Mouse (Mus musculus): ENCODE measurements at regions not wholly inside any gene's neighbourhood (a gene's known extent, or its start where the extent isn't known, plus 50 kb on each side); places are given as distances from the start of the nearest gene placed in this dataset.

DNA sequence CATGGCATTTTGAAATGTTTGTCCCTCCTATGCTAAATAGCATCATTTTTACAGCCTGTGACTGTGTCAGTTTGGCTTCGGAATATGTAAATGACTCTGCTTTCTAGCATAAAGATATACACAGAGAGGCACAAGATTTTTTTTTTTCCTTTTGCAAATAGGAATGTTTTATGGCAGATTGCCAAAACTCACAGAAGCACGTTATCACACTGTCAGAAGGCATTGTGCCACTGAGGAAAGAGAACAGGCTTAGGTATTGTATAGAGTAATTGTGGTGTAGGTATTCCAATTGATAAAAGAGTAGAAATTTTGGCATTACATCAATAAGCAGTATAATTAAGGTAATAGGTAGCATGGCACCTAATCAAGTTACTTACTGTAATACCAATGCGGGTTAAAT, 988.5 kb upstream of the Tenm2 start:
- 58% methylated on average over 3 of the region's 3 CpGs for WGBS
- ATAC-seq (ENCODE audit: low FRiP score): peak; percentile 55; the same call in 1 of the 2 replicates
- Histone ChIP-seq H3K4me3 (replicated peaks) (no peak overlapping the region), H3K9ac (no peak overlapping the region), H3K27ac (no peak overlapping the region), H3K4me1 (no peaks in the 10 kb centered on the region), H3K27me3 (no peaks in the 10 kb centered on the region), H3K9me3 (no peaks in the 10 kb centered on the region), H3K36me3 (replicated peaks) (no peaks in the 10 kb centered on the region), H3K4me2 (no peak overlapping the region)

DNA sequence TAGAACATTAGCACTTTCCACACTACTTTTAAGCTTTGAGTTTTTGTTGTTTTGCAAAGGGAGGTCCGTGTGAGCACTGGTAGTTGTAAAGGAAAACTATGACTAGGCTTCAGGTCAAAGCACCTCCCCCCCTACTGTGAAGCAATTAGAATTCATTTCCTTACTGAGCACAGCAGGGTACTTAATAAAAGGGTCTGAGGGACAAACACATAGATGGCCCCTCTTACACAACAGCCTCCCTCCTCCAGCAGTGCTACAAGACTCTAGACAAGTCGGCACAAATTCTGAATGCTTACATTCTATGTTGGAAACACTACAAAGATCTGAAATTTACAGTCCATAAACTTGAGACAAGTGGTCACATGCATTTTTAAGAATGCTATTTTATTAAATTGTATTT, 967.6 kb upstream of the Tenm2 start:
- Histone ChIP-seq H3K36me3 (replicated peaks) (no peaks in the 10 kb centered on the region), H3K9me3 (no peaks in the 10 kb centered on the region), H3K27me3 (no peaks in the 10 kb centered on the region), H3K9ac (no peak overlapping the region), H3K27ac (no peak overlapping the region), H3K4me2 (no peak overlapping the region), H3K4me3 (replicated peaks) (no peak overlapping the region), H3K4me1 (peaks cover 3% of the 10 kb centered on the region)
- no peak; the same call in 1 of the 2 replicates for ATAC-seq (ENCODE audit: low FRiP score)
- 2% methylated on average over 2 of the region's 2 CpGs for WGBS

GRCm38 (mm10) chr11:38201136-38201741, 965.5 kb upstream of the Tenm2 start:
- H3K9me3 ChIP-seq: no peaks in the 10 kb centered on the region
- H3K4me1 ChIP-seq: peaks cover 3% of the 10 kb centered on the region
- 85% methylated on average over 3 of the region's 3 CpGs for WGBS
- no peaks in the 10 kb centered on the region for H3K27me3 ChIP-seq
- ATAC-seq (ENCODE audit: low FRiP score): no peak
- no peak overlapping the region for H3K9ac ChIP-seq
- H3K27ac ChIP-seq: no peak overlapping the region
- no peaks in the 10 kb centered on the region for H3K36me3 ChIP-seq (replicated peaks)
- no peak overlapping the region for H3K4me3 ChIP-seq (replicated peaks)
- H3K4me2 ChIP-seq: no peak overlapping the region

- Histone ChIP-seq H3K9me3 (no peaks in the 10 kb centered on the region), H3K27ac (no peak overlapping the region), H3K36me3 (replicated peaks) (no peaks in the 10 kb centered on the region), H3K4me2 (no peak overlapping the region), H3K27me3 (no peaks in the 10 kb centered on the region), H3K4me3 (replicated peaks) (no peak overlapping the region), H3K9ac (no peak overlapping the region), H3K4me1 (peaks cover 3% of the 10 kb centered on the region; the same call in 1 of the 2 replicates)
- peak; percentile 58; the same call in 1 of the 2 replicates for ATAC-seq (ENCODE audit: low FRiP score)
- WGBS: 42% methylated on average over 5 of the region's 5 CpGs
Observed at GRCm38 (mm10) chr11:38193719-38194118, 958.0 kb upstream of the Tenm2 start.

- H3K9me3 ChIP-seq: no peaks in the 10 kb centered on the region
- no peak overlapping the region for H3K9ac ChIP-seq
- no peaks in the 10 kb centered on the region for H3K27me3 ChIP-seq
- H3K4me2 ChIP-seq: no peak overlapping the region
- no peak overlapping the region for H3K27ac ChIP-seq
- H3K4me1 ChIP-seq: peaks cover 3% of the 10 kb centered on the region; the same call in 1 of the 2 replicates
- 72% methylated on average over 2 of the region's 2 CpGs for WGBS
- no peaks in the 10 kb centered on the region for H3K36me3 ChIP-seq (replicated peaks)
- H3K4me3 ChIP-seq (replicated peaks): no peak overlapping the region
- ATAC-seq (ENCODE audit: low FRiP score): no peak; the same call in 1 of the 2 replicates
Observed at GRCm38 (mm10) chr11:38191895-38192547, 956.3 kb upstream of the Tenm2 start.

GRCm38 (mm10) chr11:38191437-38191836, 955.7 kb upstream of the Tenm2 start:
- no peak overlapping the region for H3K4me3 ChIP-seq (replicated peaks)
- H3K9ac ChIP-seq: no peak overlapping the region
- no peaks in the 10 kb centered on the region for H3K9me3 ChIP-seq
- H3K4me2 ChIP-seq: no peak overlapping the region
- H3K36me3 ChIP-seq (replicated peaks): no peaks in the 10 kb centered on the region
- H3K27ac ChIP-seq: no peak overlapping the region
- peaks cover 3% of the 10 kb centered on the region; the same call in 1 of the 2 replicates for H3K4me1 ChIP-seq
- H3K27me3 ChIP-seq: no peaks in the 10 kb centered on the region
- no peak for ATAC-seq (ENCODE audit: low FRiP score)
- WGBS: 64% methylated on average over 3 of the region's 3 CpGs

DNA sequence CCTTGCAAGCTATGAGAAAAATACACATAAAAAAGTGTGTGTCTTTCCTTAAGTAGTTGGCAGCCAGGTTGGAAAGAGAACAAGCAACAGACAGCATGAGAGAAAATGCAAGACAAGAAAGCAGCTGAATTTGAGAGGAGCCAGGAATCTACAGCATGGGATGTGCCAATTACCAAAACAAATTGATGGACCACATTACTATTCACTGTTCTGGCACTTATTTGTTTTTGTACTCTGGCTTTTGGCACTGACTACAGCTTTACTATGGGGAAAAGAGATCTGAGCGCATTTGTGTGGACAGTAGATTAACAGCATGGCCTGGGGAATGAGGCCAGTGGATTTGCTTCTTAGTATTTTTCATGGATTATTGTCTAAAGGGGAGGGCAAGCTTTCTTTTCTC, 935.0 kb upstream of the Tenm2 start:
- Histone ChIP-seq H3K4me2 (no peak overlapping the region), H3K27me3 (no peaks in the 10 kb centered on the region), H3K9ac (no peak overlapping the region), H3K4me3 (replicated peaks) (no peak overlapping the region), H3K4me1 (no peaks in the 10 kb centered on the region), H3K27ac (no peak overlapping the region), H3K36me3 (replicated peaks) (no peaks in the 10 kb centered on the region), H3K9me3 (no peaks in the 10 kb centered on the region)
- ATAC-seq (ENCODE audit: low FRiP score): no peak
- 59% methylated on average over 1 of the region's 1 CpGs for WGBS

DNA sequence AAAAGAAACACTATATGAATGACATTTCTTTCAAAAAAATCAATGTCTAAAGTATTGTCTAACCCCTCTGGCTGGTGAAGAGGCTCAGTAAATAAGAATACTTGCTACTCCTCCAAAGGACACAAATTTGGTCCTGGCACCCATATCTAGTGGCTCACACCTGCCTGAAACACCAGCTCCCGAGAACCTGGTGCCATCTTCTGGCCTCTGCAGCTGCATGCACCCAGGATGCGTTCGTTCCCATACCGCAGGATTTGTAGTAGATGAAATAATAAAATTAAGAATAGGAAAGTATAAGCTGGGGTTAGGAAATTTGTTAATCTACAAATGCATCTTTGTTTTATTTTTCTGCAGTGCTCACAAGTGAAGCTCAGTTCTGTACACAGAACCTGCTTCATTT, 922.5 kb upstream of the Tenm2 start:
- H3K9me3 ChIP-seq: no peaks in the 10 kb centered on the region
- no peak overlapping the region for H3K9ac ChIP-seq
- WGBS: 95% methylated on average over 4 of the region's 4 CpGs
- H3K4me2 ChIP-seq: no peak overlapping the region
- no peaks in the 10 kb centered on the region for H3K27me3 ChIP-seq
- no peak overlapping the region for H3K27ac ChIP-seq
- no peak overlapping the region for H3K4me3 ChIP-seq (replicated peaks)
- no peak for ATAC-seq (ENCODE audit: low FRiP score)
- H3K4me1 ChIP-seq: no peaks in the 10 kb centered on the region
- H3K36me3 ChIP-seq (replicated peaks): no peaks in the 10 kb centered on the region

- H3K9ac ChIP-seq: no peak overlapping the region
- no peaks in the 10 kb centered on the region for H3K4me1 ChIP-seq
- no peak for ATAC-seq (ENCODE audit: low FRiP score)
- no peaks in the 10 kb centered on the region for H3K36me3 ChIP-seq (replicated peaks)
- H3K4me2 ChIP-seq: no peak overlapping the region
- no peak overlapping the region for H3K27ac ChIP-seq
- WGBS: 72% methylated on average over 9 of the region's 9 CpGs
- no peaks in the 10 kb centered on the region for H3K9me3 ChIP-seq
- no peaks in the 10 kb centered on the region for H3K27me3 ChIP-seq
- H3K4me3 ChIP-seq (replicated peaks): no peak overlapping the region
Observed at GRCm38 (mm10) chr11:38156944-38157343, 921.2 kb upstream of the Tenm2 start.

DNA sequence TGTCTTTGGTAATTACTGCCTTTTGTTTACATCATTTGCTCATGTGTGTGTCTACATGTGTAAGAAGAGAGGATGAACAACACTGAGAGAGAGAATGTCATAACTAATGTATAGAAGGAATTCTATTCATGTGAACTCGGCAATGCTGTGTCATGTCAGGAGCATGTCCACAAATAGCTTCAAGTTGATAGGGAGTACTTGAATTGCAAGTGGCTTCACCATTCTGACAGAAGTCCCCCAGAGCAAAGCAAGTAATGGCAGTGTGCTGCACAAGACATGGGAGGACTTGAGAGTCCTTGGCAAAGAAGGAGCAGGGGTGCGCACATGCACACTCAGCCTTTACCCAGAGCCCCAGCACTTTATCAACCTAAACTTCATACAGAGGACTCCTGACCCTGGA, 919.9 kb upstream of the Tenm2 start:
- no peak overlapping the region for H3K9ac ChIP-seq
- 88% methylated on average over 2 of the region's 2 CpGs for WGBS
- H3K27me3 ChIP-seq: no peaks in the 10 kb centered on the region
- no peaks in the 10 kb centered on the region for H3K9me3 ChIP-seq
- no peak overlapping the region for H3K4me3 ChIP-seq (replicated peaks)
- H3K36me3 ChIP-seq (replicated peaks): no peaks in the 10 kb centered on the region
- no peak overlapping the region for H3K27ac ChIP-seq
- H3K4me2 ChIP-seq: no peak overlapping the region
- ATAC-seq (ENCODE audit: low FRiP score): no peak
- H3K4me1 ChIP-seq: no peaks in the 10 kb centered on the region

- no peak overlapping the region for H3K27ac ChIP-seq
- H3K4me2 ChIP-seq: no peak overlapping the region
- no peak for ATAC-seq (ENCODE audit: low FRiP score)
- H3K36me3 ChIP-seq (replicated peaks): no peaks in the 10 kb centered on the region
- no peak overlapping the region for H3K9ac ChIP-seq
- no peak overlapping the region for H3K4me3 ChIP-seq (replicated peaks)
- no peaks in the 10 kb centered on the region for H3K4me1 ChIP-seq
- no peaks in the 10 kb centered on the region for H3K9me3 ChIP-seq
- H3K27me3 ChIP-seq: no peaks in the 10 kb centered on the region
- 96% methylated on average over 2 of the region's 2 CpGs for WGBS
Observed at GRCm38 (mm10) chr11:38143436-38143835, 907.7 kb upstream of the Tenm2 start.

GRCm38 (mm10) chr11:38128851-38129250, 893.1 kb upstream of the Tenm2 start:
- Histone ChIP-seq H3K27ac (no peak overlapping the region), H3K4me1 (peaks cover 3% of the 10 kb centered on the region; the same call in 1 of the 2 replicates), H3K27me3 (no peaks in the 10 kb centered on the region), H3K4me3 (replicated peaks) (no peak overlapping the region), H3K9me3 (no peaks in the 10 kb centered on the region), H3K9ac (no peak overlapping the region), H3K36me3 (replicated peaks) (no peaks in the 10 kb centered on the region), H3K4me2 (no peak overlapping the region)
- no peak for ATAC-seq (ENCODE audit: low FRiP score)

DNA sequence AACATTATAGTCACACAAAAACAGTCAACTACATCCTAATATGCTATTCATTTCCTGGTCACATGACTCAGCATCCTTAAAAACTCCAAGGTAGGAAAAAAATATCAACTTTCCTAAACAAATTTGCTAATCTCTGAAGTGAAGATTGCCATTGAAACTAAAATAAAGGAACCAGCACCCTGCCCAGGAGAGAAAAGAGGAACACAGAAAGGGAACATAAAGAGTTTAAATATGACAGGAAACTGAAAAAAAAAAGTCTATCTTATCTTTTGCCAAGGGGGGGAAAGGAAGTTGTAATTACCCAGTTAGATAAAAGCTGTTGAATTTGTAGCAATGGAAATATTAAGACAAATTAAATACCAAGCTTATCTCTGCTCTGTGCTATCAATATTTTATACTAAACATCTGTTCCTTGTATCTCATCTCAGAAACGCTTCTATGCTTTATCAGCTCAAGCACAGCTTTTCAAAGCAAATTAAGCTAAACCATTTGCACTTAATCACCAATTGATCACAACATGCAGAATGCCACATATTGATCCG, 888.1 kb upstream of the Tenm2 start:
- Histone ChIP-seq H3K27ac (no peak overlapping the region), H3K4me2 (no peak overlapping the region), H3K27me3 (no peaks in the 10 kb centered on the region), H3K4me3 (replicated peaks) (no peak overlapping the region), H3K9ac (no peak overlapping the region), H3K36me3 (replicated peaks) (no peaks in the 10 kb centered on the region), H3K9me3 (no peaks in the 10 kb centered on the region), H3K4me1 (peaks cover 11% of the 10 kb centered on the region; the same call in 1 of the 2 replicates)
- WGBS: 85% methylated on average over 2 of the region's 2 CpGs
- ATAC-seq (ENCODE audit: low FRiP score): no peak
